Mouse (Mus musculus) cerebellum, adult 8-10 months (tissue): ENCODE measurements around the gene 1700019A02Rik.

Source experiments
- DNase-seq: peaks from one replicate; pipeline ENCODE4 v3.0.0; 2022

Gene 1700019A02Rik

DNA sequence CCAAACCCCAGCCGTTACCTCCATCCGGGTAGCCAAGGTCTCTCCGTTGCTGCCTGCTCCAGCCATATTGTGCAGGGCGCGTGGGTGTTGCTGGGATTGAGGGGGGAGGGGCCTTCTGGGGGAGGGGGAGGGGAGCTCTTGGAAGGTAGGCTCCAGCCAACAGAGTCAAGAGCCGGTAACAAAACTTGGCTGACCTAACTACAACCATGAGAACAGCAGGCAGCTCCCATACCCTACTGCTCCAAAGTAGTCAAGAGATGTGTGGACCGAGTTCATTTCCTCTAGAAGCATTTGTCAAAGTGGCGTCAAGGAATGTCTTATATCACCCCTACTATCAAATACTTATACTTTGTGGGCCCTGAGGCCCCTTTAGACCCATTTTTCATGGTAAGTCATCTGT lies at the start of gene 1700019A02Rik:
Gene 1700019A02Rik, minus strand, starts transcription at position 101 of the 400 bp plus-strand sequence.
- no peak for DNase-seq

DNA sequence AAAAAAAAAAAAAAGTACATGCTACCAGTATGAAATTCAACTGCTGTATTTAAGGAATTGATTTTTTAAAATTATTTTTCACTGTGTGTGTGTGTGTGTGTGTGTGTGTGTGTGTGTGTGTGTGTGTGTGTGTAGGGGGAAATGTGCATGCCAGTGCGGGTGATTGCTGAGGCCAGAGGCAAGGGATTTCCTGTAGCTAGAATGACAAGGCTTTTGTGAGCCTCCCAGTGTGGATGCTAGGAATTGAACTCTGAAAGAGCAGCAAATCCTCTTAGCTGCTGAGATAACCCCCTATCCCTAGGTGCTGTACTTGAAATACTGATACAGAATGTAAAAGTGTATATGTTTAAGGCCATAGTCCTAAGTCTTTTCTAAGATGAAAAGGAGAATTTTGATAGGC lies 38.6 kb upstream of the 1700019A02Rik start:
- DNase-seq = peak; percentile 16

DNA sequence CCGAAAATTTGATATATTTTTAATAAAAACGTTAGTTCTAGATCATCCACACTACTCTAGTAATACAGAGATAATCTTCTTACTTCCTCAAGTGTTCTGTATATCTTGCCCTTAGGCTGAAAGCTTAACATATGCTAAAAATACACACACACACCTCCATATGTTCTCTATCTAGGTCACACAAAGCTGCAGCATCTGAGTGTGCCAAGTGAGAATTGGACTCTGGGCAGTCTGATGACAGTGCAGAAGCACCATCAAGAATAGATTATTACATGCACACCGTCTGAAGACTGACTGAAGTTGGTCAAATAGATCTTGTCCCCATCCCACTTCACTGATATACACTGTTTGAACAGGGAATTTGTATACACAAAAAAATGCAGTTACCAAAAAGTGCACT lies 38.2 kb upstream of the 1700019A02Rik start:
- peak; percentile 45 for DNase-seq

DNA sequence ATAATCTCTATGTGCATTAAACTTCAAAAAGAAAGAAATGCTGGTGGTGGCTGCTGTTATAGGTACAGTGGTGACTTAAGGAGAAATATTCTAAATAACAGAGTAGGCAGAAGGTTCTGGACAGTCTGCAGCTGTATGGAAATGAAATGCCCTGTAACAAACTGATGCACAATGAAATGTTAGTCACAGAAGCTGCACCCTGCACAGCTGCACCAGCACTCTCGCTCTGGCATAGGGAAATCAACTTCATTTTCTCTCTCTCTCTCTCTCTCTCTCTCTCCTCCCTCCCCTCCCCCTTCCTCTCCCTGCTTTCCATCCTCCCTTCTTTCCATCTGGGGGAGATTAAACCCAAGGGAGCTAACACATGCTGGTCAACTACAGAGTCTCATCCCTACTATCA lies 37.3 kb upstream of the 1700019A02Rik start:
- peak; percentile 5 for DNase-seq

DNA sequence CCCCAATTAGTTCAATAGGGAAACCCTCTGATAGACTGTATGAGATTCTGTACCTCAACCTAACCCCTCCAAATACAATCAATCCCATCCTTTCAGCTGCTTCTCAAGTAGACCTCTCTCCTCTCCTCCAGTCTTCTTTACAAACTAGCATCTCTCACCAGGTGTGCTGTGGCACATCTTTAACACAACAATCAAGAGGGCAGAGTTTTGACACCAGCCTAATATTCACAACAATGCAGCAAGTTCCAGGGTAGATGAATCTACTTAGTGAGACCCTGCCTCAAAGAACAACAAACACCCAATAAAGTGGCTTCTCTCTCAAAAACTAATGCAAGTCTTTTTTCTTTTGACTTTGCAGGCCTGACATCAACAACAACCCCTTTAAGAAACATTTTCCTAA lies 22.7 kb upstream of the 1700019A02Rik start:
- no peak for DNase-seq

DNA sequence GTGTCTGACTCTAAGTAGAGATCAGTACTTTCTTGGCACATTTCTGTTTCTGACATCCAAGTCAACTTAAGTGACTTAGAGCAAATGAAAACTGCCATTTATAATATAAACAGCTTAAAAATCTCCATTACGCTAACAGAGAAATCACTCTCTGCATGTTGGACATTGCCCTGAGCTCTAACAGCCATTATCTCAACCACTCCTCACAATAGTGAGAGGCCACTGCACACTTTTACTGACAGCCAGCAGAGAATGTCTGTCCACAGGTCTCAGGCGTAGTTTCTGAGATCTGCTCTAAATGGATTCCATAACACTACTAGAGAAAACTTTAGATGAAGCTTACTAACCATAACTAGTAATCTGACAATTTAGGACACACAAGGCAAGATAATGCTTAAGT lies 16.5 kb upstream of the 1700019A02Rik start:
- no peak for DNase-seq

DNA sequence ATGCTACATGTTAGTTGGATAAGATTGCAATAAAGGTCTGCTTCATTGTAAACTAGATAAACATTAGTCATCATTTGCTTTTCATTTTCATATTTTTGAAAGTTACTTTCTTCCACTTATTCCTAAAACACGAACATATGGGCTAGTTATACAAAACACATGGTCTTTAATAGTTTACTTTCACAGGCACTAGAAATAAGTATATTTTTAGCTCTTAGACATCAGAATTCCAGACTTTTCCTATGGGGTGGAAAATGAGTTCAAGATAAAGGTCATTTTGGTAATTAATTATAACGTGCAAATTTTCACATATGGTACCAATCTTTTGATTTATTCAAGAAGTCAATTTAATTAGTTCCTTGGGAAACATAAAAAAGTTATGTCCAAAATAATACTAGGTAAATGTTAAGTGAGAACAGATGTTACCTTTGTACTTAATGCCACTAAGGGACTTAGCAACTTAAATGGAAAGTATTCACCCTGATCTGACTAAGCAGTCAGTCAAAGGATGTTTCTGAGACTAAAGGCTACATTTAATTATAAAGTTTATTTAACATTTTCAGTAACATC lies 14.3 kb upstream of the 1700019A02Rik start:
- no peak for DNase-seq

DNA sequence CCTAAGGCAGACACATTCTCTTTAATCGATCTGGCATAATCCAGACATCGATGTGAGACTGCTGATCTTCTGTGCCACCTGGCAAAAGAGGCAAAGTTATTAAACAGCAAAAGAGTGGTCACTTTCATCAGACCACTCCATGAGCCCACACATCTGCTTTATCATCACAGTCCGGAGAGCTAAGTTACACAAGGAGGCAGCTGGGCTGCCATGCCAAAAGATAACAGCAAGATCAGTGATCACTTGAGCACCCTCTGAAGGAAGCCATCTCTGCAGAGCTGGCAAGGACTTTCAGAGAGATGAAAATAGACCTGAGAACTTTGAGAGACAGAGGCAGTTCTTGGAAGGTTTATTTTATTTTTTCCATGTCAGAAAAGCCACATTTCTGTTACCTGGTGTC lies 7.1 kb upstream of the 1700019A02Rik start:
- DNase-seq = no peak

DNA sequence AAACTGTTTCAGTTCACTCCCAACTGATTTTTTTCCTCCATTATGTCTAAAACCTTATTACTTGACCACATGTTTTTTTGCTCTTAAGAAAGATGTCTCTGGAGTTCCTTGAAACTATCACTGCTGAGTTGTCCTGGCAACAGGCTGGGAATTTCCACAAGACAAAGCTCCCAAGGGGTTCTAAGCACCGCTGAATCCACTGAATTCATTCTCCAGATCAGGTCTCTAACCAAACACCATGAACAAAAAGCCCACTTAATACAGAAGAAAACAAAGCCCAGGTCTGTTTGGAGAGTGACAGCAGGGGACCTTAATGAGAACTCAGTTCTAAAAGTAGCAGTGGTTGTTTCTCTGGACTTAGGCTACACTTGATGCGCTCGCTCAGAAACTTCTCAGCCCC lies 3.8 kb upstream of the 1700019A02Rik start:
- DNase-seq = no peak

DNA sequence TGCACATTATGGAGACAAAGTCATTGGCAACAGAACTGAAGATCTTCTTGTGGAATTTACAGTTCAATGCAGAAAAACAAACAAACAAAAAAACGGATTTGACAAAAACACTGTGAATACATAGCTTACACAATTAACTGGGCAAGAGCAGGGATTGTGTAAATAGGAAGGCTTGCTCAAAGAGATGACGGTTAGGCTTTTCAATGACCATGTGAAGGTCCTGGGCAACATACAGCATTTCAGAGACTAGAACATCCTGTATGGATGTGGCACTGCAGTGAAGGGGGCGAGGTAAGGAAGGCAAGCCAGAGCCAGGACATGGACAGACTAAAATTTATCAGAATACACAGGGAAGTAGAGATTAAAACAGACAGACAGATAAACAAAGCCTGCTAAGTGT lies 2.2 kb upstream of the 1700019A02Rik start:
- no peak for DNase-seq

DNA sequence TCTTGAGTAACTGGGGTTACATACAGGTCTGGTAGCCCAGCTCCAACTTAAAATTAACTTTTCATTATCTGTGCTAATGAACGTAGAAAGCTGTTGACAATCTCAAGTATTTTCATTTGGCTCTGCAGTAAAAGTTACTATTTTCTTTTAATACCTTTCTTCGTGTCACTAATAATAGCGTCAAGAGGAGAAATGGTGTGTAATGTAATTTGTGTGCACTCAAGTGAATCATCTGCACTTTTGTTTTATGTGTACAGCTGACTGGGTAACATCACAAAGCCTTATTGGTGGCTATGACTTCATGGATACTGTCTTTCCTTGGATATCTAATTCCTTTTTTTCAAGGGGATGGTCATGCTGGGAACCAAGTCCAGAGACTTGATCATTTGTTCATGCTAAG lies 1.1 kb downstream of the 1700019A02Rik start:
- no peak for DNase-seq

DNA sequence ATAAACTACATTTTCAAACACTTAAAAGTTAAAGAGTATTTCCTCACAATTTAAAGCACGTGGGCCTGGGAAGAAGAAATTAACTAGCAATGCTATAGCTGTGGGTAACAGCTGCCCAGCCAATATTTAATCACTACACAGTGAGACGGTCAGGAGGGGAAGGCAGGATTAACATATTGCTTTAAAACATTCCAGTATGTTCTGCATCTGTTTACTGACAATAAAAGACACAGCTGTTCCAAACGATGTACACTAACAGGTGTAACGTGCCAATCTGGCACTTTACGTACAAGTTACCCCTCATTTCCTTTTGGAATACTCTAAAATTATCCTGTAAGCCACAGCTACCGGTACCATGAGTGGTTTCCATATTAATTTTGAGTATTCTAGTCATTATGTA lies 29.7 kb downstream of the 1700019A02Rik start:
- DNase-seq = no peak

DNA sequence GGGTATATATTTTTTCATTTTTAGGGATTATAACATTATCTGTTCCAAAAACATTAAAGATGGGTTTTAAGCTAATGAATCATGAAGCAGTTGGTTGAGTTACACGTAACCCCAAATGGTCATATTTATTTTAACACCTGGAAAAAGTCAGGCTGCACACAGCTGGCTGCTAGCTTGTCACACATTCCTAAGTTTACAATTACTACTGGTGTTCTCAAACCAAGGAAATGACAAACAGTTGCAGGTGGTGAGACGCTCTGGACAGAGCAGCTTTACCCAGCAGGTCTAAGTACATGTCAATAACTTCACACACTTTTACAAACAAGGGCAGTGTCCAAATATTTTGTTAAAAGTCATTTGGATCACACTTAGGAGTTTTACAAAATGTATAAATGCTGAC lies 64.4 kb downstream of the 1700019A02Rik start:
- DNase-seq = no peak

DNA sequence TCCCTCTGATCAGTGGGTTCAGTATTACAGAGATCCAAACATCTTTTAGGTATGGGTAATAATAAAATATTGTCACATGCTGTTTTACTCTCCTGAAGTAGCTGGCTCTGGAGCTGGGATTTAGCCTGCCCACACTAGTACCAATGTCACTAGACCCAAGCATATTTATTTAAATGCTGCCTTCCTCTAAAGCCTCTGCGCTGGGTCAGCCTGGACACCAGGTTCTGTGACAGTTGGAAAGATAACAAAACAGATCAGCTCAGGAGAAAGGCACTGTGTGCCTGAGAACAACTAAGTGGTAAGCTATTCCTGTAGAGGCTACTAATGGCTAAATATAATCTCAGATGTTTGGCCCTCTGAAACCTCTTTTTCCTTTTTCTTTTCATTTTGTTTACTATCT lies 76.9 kb downstream of the 1700019A02Rik start:
- DNase-seq = no peak
